Mouse (Mus musculus) erythroblast, embryonic 14.5 days (primary cell): ENCODE measurements around the gene Asb8.

Experiments used
- GATA1 ChIP-seq: IDR thresholded peaks from 2 replicates; pipeline ENCODE4 v1.6.1; 2012; ENCODE audit warnings: low read length, inconsistent platforms, mixed read lengths
- TAL1 ChIP-seq: IDR thresholded peaks from 3 replicates; pipeline ENCODE4 v1.6.1; 2012; ENCODE audit warnings: low read length, inconsistent platforms, mixed read lengths

DNA sequence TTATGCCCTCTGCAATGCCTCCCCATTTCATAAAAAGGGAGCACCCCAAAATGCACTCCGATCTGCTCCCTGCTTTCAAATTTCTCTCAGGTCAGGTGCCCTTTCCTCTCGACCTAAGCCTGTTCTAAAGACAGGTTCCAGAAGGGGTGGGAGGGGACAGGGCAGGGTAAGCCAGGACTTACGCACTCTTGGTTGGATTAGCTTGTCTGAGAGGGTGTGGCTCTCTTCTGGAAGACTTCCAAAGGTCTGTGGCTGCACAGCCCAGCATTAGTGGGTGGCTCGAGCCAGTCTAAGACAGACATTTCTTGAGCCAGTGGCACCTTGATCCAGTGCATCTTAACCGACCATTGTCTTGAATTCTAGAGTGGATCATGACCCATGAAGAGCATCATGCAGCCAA lies 53.6 kb downstream of the Asb8 start:
- no peak for TF ChIP-seq TAL1
- no peak for TF ChIP-seq GATA1
